Mouse (Mus musculus) ES-E14 (cell line): ENCODE measurements around the gene Col4a4.

Source experiments
- CHD2 ChIP-seq: IDR thresholded peaks from 2 replicates; pipeline ENCODE4 v1.6.1; 2014; ENCODE audit warnings: mild to moderate bottlenecking, low read depth, low read length, inconsistent platforms
- HCFC1 ChIP-seq: IDR thresholded peaks from 2 replicates; pipeline ENCODE4 v1.6.1; 2012; ENCODE audit warnings: low read length, inconsistent platforms, borderline replicate concordance; ENCODE audit not compliant: insufficient read depth
- ZC3H11A ChIP-seq: IDR thresholded peaks from 2 replicates; pipeline ENCODE4 v1.6.1; 2012; ENCODE audit warnings: low read depth, mild to moderate bottlenecking, inconsistent platforms, low read length, borderline replicate concordance

DNA sequence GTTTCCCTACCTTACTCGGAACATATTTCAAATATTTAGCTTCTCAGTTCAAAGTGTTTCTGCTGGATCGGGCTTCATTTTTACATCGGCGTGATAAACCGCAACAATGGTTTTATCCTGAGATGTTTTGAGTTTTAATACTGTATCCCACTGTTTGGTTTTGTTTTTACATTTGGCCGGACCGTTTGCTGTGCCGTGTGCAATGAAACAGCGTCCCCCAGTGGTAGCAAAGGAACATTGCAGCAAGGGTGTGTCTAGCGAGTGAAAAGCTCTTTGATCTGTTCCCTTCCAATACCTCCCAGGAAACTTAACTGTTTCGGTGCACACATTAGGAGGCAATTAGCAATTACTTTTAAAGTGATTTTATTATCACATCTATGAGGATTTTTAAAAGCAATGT, 110.4 kb downstream of the Col4a4 start:
- no peak for TF ChIP-seq HCFC1
- peak; percentile 86 for TF ChIP-seq ZC3H11A
- TF ChIP-seq CHD2 = no peak
